Mouse (Mus musculus) layer of hippocampus, postnatal 14 days (tissue): Measurements from ENCODE around the gene Tead1. TPM values are rescaled to one million over a fixed set of nuclear protein-coding genes. Genes with fewer than 3 reads are reported as not detected.

Experiments
- DNase-seq, 2 experiments: peaks; one replicate each; pipeline ENCODE4 v3.0.0; 2021 to 2022; ENCODE audit warnings: low spot score in 2 of 2, mixed read lengths in 1 of 2
- total RNA-seq, 2 experiments: library from RNA; stranded (reverse); gene quantifications; 2 replicates each; pipeline ENCODE4 v1.2.3; 2021

Gene Tead1
- total RNA-seq, 2 experiments from 2014 or later = 30.7 to 34.3 TPM

- no peak for DNase-seq
These were observed 128.3 kb downstream of the Tead1 start for GRCm38 (mm10) chr7:112807401-112807751.

GRCm38 (mm10) chr7:112810752-112811151, 131.6 kb downstream of the Tead1 start:
- no peak for DNase-seq

- no peak for DNase-seq
These were observed 133.1 kb downstream of the Tead1 start for GRCm38 (mm10) chr7:112812037-112812775.

- no peak for DNase-seq
These were observed 134.0 kb downstream of the Tead1 start for GRCm38 (mm10) chr7:112813163-112813562.

GRCm38 (mm10) chr7:112813731-112814306, 134.7 kb downstream of the Tead1 start:
- DNase-seq = no peak

GRCm38 (mm10) chr7:112816016-112816415, 136.9 kb downstream of the Tead1 start:
- DNase-seq = no peak

GRCm38 (mm10) chr7:112819833-112820232, 140.7 kb downstream of the Tead1 start:
- no peak for DNase-seq

- no peak for DNase-seq
These were observed 143.8 kb downstream of the Tead1 start for GRCm38 (mm10) chr7:112822879-112823278.

- DNase-seq = peak; percentile 33 to 55
These were observed 144.5 kb downstream of the Tead1 start for GRCm38 (mm10) chr7:112823621-112824020.

- no peak for DNase-seq
These were observed 146.2 kb downstream of the Tead1 start for GRCm38 (mm10) chr7:112825339-112825781.

GRCm38 (mm10) chr7:112826114-112826911, 147.2 kb downstream of the Tead1 start:
- DNase-seq = peak; percentile 63 to 77

GRCm38 (mm10) chr7:112828016-112828695, 149.0 kb downstream of the Tead1 start:
- no peak for DNase-seq

- no peak for DNase-seq
These were observed 149.5 kb downstream of the Tead1 start for GRCm38 (mm10) chr7:112828696-112829022.

- DNase-seq = no peak
These were observed 151.8 kb downstream of the Tead1 start for GRCm38 (mm10) chr7:112830946-112831345.

- no peak for DNase-seq
These were observed 152.3 kb downstream of the Tead1 start for GRCm38 (mm10) chr7:112831446-112831845.

GRCm38 (mm10) chr7:112833132-112833531, 154.0 kb downstream of the Tead1 start:
- DNase-seq = no peak

GRCm38 (mm10) chr7:112836076-112836475, 157.0 kb downstream of the Tead1 start:
- peak in 1 of 2 experiments; percentile 46 for DNase-seq

GRCm38 (mm10) chr7:112838131-112838530, 159.0 kb downstream of the Tead1 start:
- DNase-seq = no peak

- DNase-seq = no peak
These were observed 161.2 kb downstream of the Tead1 start for GRCm38 (mm10) chr7:112840351-112840750.

- peak; percentile 48 to 68 for DNase-seq
These were observed 161.8 kb downstream of the Tead1 start for GRCm38 (mm10) chr7:112840890-112841289.

- DNase-seq = no peak
These were observed 162.4 kb downstream of the Tead1 start for GRCm38 (mm10) chr7:112841484-112841883.

GRCm38 (mm10) chr7:112841886-112842285, 162.8 kb downstream of the Tead1 start:
- DNase-seq = no peak
